Mouse (Mus musculus) heart, adult 2 months (tissue): ENCODE measurements around the gene Styxl1. TPM values are rescaled to one million over a fixed set of nuclear protein-coding genes. Genes with fewer than 3 reads are reported as not detected.

ENCODE experiments used
- DNase-seq, 2 experiments: peaks; one replicate each; pipeline ENCODE4 v3.0.0; 2021
- H3K27ac ChIP-seq: fragments of 200-600 bp; 2 replicates; pipeline ENCODE4 v1.8.1; 2022
- H3K27me3 ChIP-seq: fragments of 200-500 bp; 2 replicates; pipeline ENCODE4 v1.6.1; 2012; ENCODE audit warnings: mild to moderate bottlenecking, low read length, inconsistent platforms, mixed read lengths; ENCODE audit not compliant: control insufficient read depth, insufficient read depth
- H3K36me3 ChIP-seq: fragments of 200-500 bp; 2 replicates; pipeline ENCODE4 v1.6.1; 2012; ENCODE audit warnings: low read length, inconsistent platforms; ENCODE audit not compliant: control insufficient read depth, insufficient read depth
- H3K4me1 ChIP-seq: fragments of 200-500 bp; 2 replicates; pipeline ENCODE4 v1.6.1; 2011; ENCODE audit warnings: low read length; ENCODE audit not compliant: control insufficient read depth, insufficient read depth
- H3K4me3 ChIP-seq: fragments of 200-600 bp; 2 replicates; pipeline ENCODE4 v1.8.1; 2022
- H3K79me2 ChIP-seq: fragments of 200-500 bp; replicated peaks from 2 replicates; pipeline ENCODE4 v1.6.1; 2012; ENCODE audit warnings: mild to moderate bottlenecking, inconsistent platforms, low read length, moderate library complexity, mixed read lengths; ENCODE audit not compliant: control insufficient read depth, insufficient read depth
- H3K9ac ChIP-seq: fragments of 200-500 bp; 2 replicates; pipeline ENCODE4 v1.6.1; 2012; ENCODE audit warnings: low read depth, mild to moderate bottlenecking, control low read depth, inconsistent platforms, low read length, mixed read lengths
- CTCF ChIP-seq: fragments of 200-600 bp; IDR thresholded peaks from 2 replicates; pipeline ENCODE4 v1.8.1; 2022; ENCODE audit warnings: antibody characterized with exemption, mild to moderate bottlenecking, moderate library complexity
- EP300 ChIP-seq: fragments of 200-500 bp; IDR thresholded peaks from 2 replicates; pipeline ENCODE4 v1.6.1; 2011; ENCODE audit warnings: low read depth, low read length, control low read depth; ENCODE audit not compliant: insufficient read depth
- POLR2A ChIP-seq: fragments of 200-500 bp; IDR thresholded peaks from 2 replicates; pipeline ENCODE4 v1.6.1; 2011; ENCODE audit warnings: mild to moderate bottlenecking, low read depth, low read length, control low read depth; ENCODE audit not compliant: insufficient read depth
- WGBS: fragments of 180-500 bp; shearing (Covaris S2); methylation state at CpG from one replicate; pipeline ENCODE4 v1.1.7; 2018; 5-methylcytosine and 5-hydroxymethylcytosine counted together
- intact Hi-C: fragments of 180-260 bp; cut with DNase I; formaldehyde crosslinking; loops from one replicate; pipeline ENCODE4 v1.15.1; 2025
- polyA plus RNA-seq: library from polyadenylated mRNA; depleted of rRNA; stranded (reverse); fragments of >200 nt; gene quantifications from 2 replicates; pipeline ENCODE4 v1.2.3, GENCODE M21; 2012
- total RNA-seq, 2 experiments: library from RNA; stranded (reverse); gene quantifications; 2 replicates each; pipeline ENCODE4 v1.2.3; 2021

The Styxl1 gene
- total and polyA plus RNA-seq, 3 experiments, result 0.20 TPM; not detected in 2

DNA sequence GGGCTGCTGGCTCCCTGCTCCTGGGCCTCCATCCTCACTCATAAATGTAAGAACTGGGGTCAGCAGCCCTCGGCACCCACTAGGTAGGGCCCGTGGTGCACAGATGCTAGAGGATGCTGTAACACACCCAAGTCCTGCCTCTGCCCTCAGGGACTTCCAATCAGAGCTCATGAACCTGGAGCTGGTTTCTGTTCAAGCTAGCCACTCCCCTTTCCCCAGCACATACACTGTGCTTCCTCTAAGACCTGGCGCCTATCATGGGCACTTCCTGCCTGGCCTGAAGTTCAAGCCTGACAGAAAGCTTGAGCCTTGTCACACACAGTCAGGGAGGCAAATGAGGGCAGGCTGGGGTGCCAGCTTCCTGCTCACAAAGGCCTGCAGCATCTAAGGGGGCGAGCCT is 45.1 kb downstream of the Styxl1 start:
- no peaks in the 10 kb centered on the region for H3K79me2 ChIP-seq

DNA sequence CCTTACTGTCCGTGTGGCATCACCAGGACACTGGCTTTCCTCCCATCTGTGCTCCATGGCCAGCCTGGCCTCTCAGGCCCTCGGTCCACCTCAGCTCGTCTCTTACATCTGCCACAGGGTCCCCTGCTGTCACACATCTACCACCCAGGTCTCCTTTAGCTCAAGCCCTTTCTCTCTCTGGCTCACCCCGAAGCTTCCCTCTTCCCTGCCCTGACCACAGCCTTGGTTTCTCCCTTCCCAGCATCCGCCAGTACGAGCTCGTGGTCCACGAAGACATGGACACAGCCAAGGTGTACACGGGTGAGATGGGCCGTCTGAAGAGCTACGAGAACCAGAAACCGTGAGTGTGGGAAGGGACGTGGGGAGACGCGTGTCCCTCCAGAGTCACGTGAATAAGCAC is 46.9 kb downstream of the Styxl1 start:
- no peaks in the 10 kb centered on the region for H3K36me3 ChIP-seq
- WGBS, result 95% methylated on average over 16 of the region's 16 CpGs
- DNase-seq, result no peak
- H3K4me3 ChIP-seq, result no peak overlapping the region
- no peaks in the 10 kb centered on the region for H3K27me3 ChIP-seq
- H3K9ac ChIP-seq, result no peak overlapping the region
- intact Hi-C loops, result no loop called here
- H3K79me2 ChIP-seq, result no peaks in the 10 kb centered on the region
- no peak for TF ChIP-seq POLR2A
- no peak for TF ChIP-seq EP300
- no peak for TF ChIP-seq CTCF
- H3K4me1 ChIP-seq, result peaks cover 6% of the 10 kb centered on the region
- no peak overlapping the region for H3K27ac ChIP-seq

More for the DNA sequence above, 45.1 kb downstream of the Styxl1 start:
- 75% methylated on average over 4 of the region's 4 CpGs for WGBS
- Histone ChIP-seq H3K27ac (no peak overlapping the region), H3K27me3 (no peaks in the 10 kb centered on the region), H3K9ac (no peak overlapping the region), H3K4me3 (no peak overlapping the region), H3K36me3 (no peaks in the 10 kb centered on the region), H3K4me1 (no peaks in the 10 kb centered on the region)
- intact Hi-C loops, result no loop called here
- no peak for DNase-seq
- TF ChIP-seq POLR2A (no peak), EP300 (no peak), CTCF (no peak)

DNA sequence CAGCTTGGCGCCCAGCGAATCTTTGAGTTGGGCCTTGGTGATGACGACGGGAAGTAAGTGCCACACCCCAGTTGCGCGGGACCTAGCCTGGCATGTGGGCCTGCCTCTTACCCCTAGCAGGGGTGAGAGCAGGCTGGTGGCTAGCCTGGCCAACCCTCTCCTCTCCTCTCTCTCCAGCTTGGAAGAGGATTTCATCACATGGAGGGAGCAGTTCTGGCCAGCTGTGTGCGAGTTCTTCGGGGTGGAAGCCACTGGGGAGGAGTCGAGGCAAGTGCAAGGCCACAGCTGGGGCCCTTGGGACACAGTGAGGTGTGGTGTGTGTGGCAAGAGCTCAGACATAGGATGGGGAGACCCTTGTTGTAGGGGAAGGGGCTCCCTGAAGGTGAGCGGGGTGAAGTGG is 47.3 kb downstream of the Styxl1 start:
- TF ChIP-seq CTCF, result no peak
- no peak for TF ChIP-seq EP300
- no peak for TF ChIP-seq POLR2A
- WGBS, result 90% methylated on average over 10 of the region's 10 CpGs
- Histone ChIP-seq H3K79me2 (no peaks in the 10 kb centered on the region), H3K9ac (no peak overlapping the region), H3K4me3 (no peak overlapping the region), H3K36me3 (no peaks in the 10 kb centered on the region), H3K4me1 (peaks cover 7% of the 10 kb centered on the region), H3K27me3 (no peaks in the 10 kb centered on the region), H3K27ac (no peak overlapping the region)
- intact Hi-C loops, result no loop called here
- DNase-seq, result no peak

DNA sequence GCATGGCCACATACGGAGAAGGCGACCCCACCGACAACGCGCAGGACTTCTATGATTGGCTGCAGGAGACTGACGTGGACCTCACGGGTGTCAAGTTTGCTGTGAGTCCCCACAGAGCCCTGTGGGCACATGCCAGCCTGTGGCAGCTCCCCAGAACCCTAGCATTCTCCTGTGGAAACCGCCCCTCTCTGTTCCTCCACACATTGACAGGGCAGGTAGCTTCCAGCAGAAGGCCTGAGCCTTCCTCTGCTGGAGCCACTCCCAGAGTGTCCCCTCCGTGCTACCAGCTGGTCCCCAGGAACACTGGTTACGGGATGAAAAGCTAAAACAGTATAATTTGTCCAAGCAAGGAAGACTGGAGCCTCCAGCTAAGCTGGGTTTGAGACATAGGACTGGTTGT is 47.9 kb downstream of the Styxl1 start:
- WGBS, result 98% methylated on average over 10 of the region's 10 CpGs
- DNase-seq, result no peak
- peaks cover 8% of the 10 kb centered on the region for H3K4me1 ChIP-seq

DNA sequence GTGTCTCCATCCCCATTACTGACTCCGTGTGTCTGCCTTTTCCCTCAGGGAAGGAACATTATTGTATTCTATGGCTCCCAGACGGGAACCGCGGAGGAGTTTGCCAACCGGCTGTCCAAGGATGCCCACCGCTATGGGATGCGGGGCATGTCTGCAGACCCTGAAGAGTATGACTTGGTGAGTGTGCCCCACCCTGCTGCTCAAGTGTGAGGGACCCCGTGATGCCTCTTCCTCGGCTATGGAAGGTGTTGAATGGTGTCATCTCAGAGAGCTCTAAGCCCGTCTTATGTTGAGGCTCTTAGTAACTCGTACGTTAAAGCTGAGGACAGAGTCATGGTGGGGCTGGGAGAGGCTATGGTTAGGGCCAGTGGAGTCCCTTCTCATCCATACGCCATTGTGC is 48.8 kb downstream of the Styxl1 start:
- Histone ChIP-seq H3K36me3 (no peaks in the 10 kb centered on the region), H3K4me3 (no peak overlapping the region), H3K27ac (no peak overlapping the region), H3K27me3 (no peaks in the 10 kb centered on the region), H3K9ac (no peak overlapping the region), H3K4me1 (peaks cover 8% of the 10 kb centered on the region), H3K79me2 (no peaks in the 10 kb centered on the region)
- WGBS, result 94% methylated on average over 13 of the region's 13 CpGs
- TF ChIP-seq POLR2A, result no peak
- no peak for TF ChIP-seq EP300
- no peak for TF ChIP-seq CTCF
- intact Hi-C loops, result no loop called here
- no peak for DNase-seq

More for the DNA sequence above, 47.9 kb downstream of the Styxl1 start:
- Histone ChIP-seq H3K79me2 (no peaks in the 10 kb centered on the region), H3K9ac (no peak overlapping the region), H3K36me3 (no peaks in the 10 kb centered on the region), H3K27ac (no peak overlapping the region), H3K27me3 (no peaks in the 10 kb centered on the region), H3K4me3 (no peak overlapping the region)
- intact Hi-C loops, result no loop called here
- TF ChIP-seq POLR2A (no peak), EP300 (no peak), CTCF (no peak)

DNA sequence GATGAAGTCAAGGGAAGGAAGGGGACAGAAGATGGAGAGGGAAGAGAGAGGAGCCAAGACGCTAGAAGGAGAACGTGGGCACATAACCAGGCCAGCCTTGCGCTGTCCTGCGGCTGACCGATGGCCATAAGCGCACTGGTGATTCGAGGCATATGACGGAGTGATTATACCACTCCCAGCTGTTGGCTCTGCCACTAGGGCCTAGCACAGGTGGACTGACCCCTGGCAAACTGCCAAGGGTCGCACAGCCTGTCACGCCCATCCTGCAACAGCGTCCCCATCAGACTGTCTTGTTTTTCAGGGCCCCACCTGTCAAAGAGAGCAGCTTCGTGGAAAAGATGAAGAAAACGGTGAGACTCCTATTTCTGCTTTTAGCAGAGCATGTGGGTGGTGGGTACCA is 49.8 kb downstream of the Styxl1 start:
- intact Hi-C loops, result no loop called here

More for the DNA sequence above, 49.8 kb downstream of the Styxl1 start:
- DNase-seq, result no peak
- Histone ChIP-seq H3K4me1 (peaks cover 11% of the 10 kb centered on the region), H3K9ac (no peak overlapping the region), H3K27me3 (no peaks in the 10 kb centered on the region), H3K27ac (no peak overlapping the region), H3K4me3 (no peak overlapping the region), H3K36me3 (no peaks in the 10 kb centered on the region; the same call in 1 of the 2 replicates), H3K79me2 (no peaks in the 10 kb centered on the region)
- no peak for TF ChIP-seq EP300
- TF ChIP-seq POLR2A, result no peak
- TF ChIP-seq CTCF, result no peak
- 87% methylated on average over 13 of the region's 13 CpGs for WGBS
